Mouse (Mus musculus): Measurements from ENCODE around the gene Rtl1. TPM values are rescaled to one million over a fixed set of nuclear protein-coding genes. Genes with fewer than 3 reads are reported as not detected.

The Rtl1 gene
- polyA plus RNA-seq, 1 experiment from 2014 or later, result 0.46 TPM

GRCm38 (mm10) chr12:109552754-109553525 lies 47.2 kb downstream of the Rtl1 start:
- no peak overlapping the region for H3K4me2 ChIP-seq (replicated peaks; ENCODE audit: low read depth, low read length)
- peak; percentile 68 for ATAC-seq (ENCODE audit: low FRiP score, low TSS enrichment)
- no peaks in the 10 kb centered on the region for H3K36me3 ChIP-seq (ENCODE audit: insufficient read depth, low read length)

GRCm38 (mm10) chr12:109551771-109552170 lies 48.4 kb downstream of the Rtl1 start:
- peaks cover 7% of the 10 kb centered on the region; the same call in 1 of the 2 replicates for H3K4me1 ChIP-seq (ENCODE audit: insufficient read depth, low read length)
- no peak for ATAC-seq (ENCODE audit: low FRiP score, low TSS enrichment)
- H3K4me3 ChIP-seq (ENCODE audit: low read length), result no peak overlapping the region
- H3K9ac ChIP-seq (replicated peaks; ENCODE audit: low read length), result no peak overlapping the region
- no peaks in the 10 kb centered on the region for H3K9me3 ChIP-seq (ENCODE audit: low read length)
- no peak overlapping the region for H3K4me2 ChIP-seq (replicated peaks; ENCODE audit: low read depth, low read length)
- H3K27me3 ChIP-seq (ENCODE audit: insufficient read depth, low read length), result no peaks in the 10 kb centered on the region
- H3K27ac ChIP-seq (ENCODE audit: low read length), result no peak overlapping the region
- H3K36me3 ChIP-seq (ENCODE audit: insufficient read depth, low read length), result no peaks in the 10 kb centered on the region
- WGBS, result 66% methylated on average over 2 of the region's 2 CpGs

More at GRCm38 (mm10) chr12:109552754-109553525, 47.2 kb downstream of the Rtl1 start:
- Histone ChIP-seq H3K27ac (ENCODE audit: low read length) (no peak overlapping the region), H3K4me3 (ENCODE audit: low read length) (no peak overlapping the region), H3K27me3 (ENCODE audit: insufficient read depth, low read length) (no peaks in the 10 kb centered on the region), H3K9me3 (ENCODE audit: low read length) (no peaks in the 10 kb centered on the region), H3K4me1 (ENCODE audit: insufficient read depth, low read length) (peaks cover 7% of the 10 kb centered on the region; the same call in 1 of the 2 replicates), H3K9ac (replicated peaks; ENCODE audit: low read length) (no peak overlapping the region)
- WGBS, result 39% methylated on average over 18 of the region's 18 CpGs

DNA sequence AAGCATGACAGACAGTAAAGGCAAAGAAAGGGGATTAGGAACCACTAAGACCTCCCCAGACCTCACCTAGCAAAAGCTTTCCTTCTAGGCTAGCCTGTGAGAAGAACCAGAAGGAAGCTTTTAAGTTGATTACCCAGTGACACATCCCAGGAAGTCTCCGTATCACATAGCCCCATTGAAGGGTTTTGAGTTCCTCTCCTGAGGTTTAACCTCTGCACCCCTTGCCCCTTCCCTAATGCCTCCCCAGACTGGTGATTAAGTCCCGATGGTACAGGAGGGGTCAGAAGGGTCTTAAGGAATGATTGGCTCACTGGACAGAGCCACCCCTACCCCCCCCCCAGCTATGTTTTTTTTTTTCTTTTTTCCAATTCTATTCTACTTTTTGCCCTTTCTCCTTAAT lies 53.0 kb downstream of the Rtl1 start:
- no peak for ATAC-seq (ENCODE audit: low FRiP score, low TSS enrichment)
- WGBS, result 30% methylated on average over 2 of the region's 2 CpGs

DNA sequence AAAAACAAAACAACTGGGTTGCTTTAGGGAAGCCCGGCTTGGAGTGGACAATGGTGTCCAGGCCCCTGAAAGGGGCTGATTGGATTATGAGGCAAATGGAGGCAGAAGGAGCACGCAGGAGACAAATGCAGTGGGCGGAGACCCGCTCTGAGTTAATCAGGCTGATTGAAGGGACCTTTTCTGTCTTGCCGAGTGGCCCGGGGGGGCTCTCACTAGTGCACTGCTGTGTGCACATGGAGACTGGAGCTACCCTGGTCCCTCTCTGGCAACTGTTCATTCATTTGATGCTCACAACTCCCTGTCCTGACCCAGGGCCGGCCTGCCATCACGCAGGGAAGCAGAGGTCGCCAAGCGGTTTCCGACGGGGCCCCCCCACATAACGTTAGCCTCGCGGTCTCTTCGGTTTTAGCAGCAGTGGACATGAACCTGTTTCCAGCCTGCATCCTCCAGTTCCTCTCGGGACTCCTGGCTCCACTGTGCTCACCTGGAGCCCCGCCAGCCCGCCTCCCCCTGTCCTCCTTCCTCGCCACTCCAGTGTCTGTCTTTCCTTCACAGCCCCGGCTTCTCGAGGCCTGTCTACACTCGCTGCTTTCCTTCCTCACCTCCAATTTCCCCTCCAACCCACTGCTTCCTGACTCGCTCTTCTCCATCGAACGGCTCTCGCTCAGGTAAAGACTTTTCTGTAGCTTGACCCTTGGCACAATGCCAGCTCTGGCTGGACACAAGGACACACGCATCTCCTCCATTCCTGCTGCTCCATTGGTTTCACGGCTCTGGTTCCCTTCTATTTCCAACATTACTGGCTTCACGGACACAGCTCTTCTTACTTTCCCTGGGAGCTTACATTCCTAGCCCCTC lies 54.0 kb downstream of the Rtl1 start:
- H3K9ac ChIP-seq (replicated peaks; ENCODE audit: low read length), result no peak overlapping the region
- no peak for ATAC-seq (ENCODE audit: low FRiP score, low TSS enrichment)
- H3K4me3 ChIP-seq (ENCODE audit: low read length), result no peak overlapping the region
- 65% methylated on average over 30 of the region's 30 CpGs for WGBS
- H3K27me3 ChIP-seq (ENCODE audit: insufficient read depth, low read length), result no peaks in the 10 kb centered on the region
- no peak overlapping the region for H3K4me2 ChIP-seq (replicated peaks; ENCODE audit: low read depth, low read length)
- peaks cover 16% of the 10 kb centered on the region for H3K9me3 ChIP-seq (ENCODE audit: low read length)
- 0 out of 2 replicates have a peak, but pooled peaks cover 3% of the 10 kb centered on the region for H3K36me3 ChIP-seq (ENCODE audit: insufficient read depth, low read length)
- no peak overlapping the region for H3K27ac ChIP-seq (ENCODE audit: low read length)
- H3K4me1 ChIP-seq (ENCODE audit: insufficient read depth, low read length), result 0 out of 2 replicates have a peak, but pooled peaks cover 3% of the 10 kb centered on the region

More for the DNA sequence above, 53.0 kb downstream of the Rtl1 start:
- Histone ChIP-seq H3K9me3 (ENCODE audit: low read length) (peaks cover 12% of the 10 kb centered on the region), H3K4me2 (replicated peaks; ENCODE audit: low read depth, low read length) (no peak overlapping the region), H3K4me3 (ENCODE audit: low read length) (no peak overlapping the region), H3K9ac (replicated peaks; ENCODE audit: low read length) (no peak overlapping the region), H3K27ac (ENCODE audit: low read length) (no peak overlapping the region), H3K27me3 (ENCODE audit: insufficient read depth, low read length) (no peaks in the 10 kb centered on the region), H3K4me1 (ENCODE audit: insufficient read depth, low read length) (no peaks in the 10 kb centered on the region), H3K36me3 (ENCODE audit: insufficient read depth, low read length) (0 out of 2 replicates have a peak, but pooled peaks cover 3% of the 10 kb centered on the region)

- H3K4me3 ChIP-seq (ENCODE audit: low read length), result no peak overlapping the region
- H3K9ac ChIP-seq (replicated peaks; ENCODE audit: low read length), result no peak overlapping the region
- H3K36me3 ChIP-seq (ENCODE audit: insufficient read depth, low read length), result 0 out of 2 replicates have a peak, but pooled peaks cover 3% of the 10 kb centered on the region
- ATAC-seq (ENCODE audit: low FRiP score, low TSS enrichment), result no peak
- no peak overlapping the region for H3K27ac ChIP-seq (ENCODE audit: low read length)
- no peak overlapping the region for H3K4me2 ChIP-seq (replicated peaks; ENCODE audit: low read depth, low read length)
- 0 out of 2 replicates have a peak, but pooled peaks cover 3% of the 10 kb centered on the region for H3K4me1 ChIP-seq (ENCODE audit: insufficient read depth, low read length)
- 80% methylated on average over 4 of the region's 4 CpGs for WGBS
- H3K27me3 ChIP-seq (ENCODE audit: insufficient read depth, low read length), result no peaks in the 10 kb centered on the region
- H3K9me3 ChIP-seq (ENCODE audit: low read length), result peaks cover 43% of the 10 kb centered on the region
Observed at GRCm38 (mm10) chr12:109543281-109543923, 56.7 kb downstream of the Rtl1 start.

DNA sequence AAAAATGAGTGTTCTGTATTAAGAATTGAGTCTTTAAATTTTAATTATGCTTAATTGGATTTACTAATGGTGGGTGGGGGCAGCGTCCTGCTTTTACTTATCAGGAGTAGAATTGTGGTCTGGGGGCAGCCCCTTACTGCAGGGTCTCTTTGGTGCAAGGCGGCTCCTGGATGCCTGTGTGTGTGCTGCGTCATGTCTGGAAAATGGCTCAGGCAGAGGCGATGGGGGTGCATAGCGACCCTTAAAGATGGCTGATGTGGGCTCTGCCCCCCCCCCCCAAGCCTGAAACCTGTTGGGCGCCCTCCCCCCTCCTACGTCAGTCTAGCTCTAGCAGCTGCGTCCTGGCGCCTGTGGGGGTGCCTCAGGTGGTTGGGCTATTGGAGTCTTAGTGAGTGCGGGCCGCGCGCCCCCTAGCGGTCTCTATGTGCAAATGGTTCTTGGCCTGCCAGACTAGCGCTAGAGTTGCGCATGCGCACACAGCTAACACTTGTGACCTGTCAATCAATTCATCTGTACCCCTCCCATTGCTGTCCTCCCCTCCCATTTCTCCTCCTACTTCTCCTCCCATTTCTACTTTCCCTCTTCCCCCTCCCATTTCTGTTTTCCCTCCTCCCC lies 57.4 kb downstream of the Rtl1 start:
- H3K36me3 ChIP-seq (ENCODE audit: insufficient read depth, low read length), result 0 out of 2 replicates have a peak, but pooled peaks cover 3% of the 10 kb centered on the region
- H3K27ac ChIP-seq (ENCODE audit: low read length), result no peak overlapping the region

GRCm38 (mm10) chr12:109542011-109542410 lies 58.1 kb downstream of the Rtl1 start:
- peaks cover 57% of the 10 kb centered on the region for H3K9me3 ChIP-seq (ENCODE audit: low read length)
- H3K4me1 ChIP-seq (ENCODE audit: insufficient read depth, low read length), result 0 out of 2 replicates have a peak, but pooled peaks cover 3% of the 10 kb centered on the region
- H3K36me3 ChIP-seq (ENCODE audit: insufficient read depth, low read length), result 0 out of 2 replicates have a peak, but pooled peaks cover 3% of the 10 kb centered on the region
- 36% methylated on average over 14 of the region's 14 CpGs for WGBS
- peak overlapping the region; percentile 51 for H3K4me2 ChIP-seq (replicated peaks; ENCODE audit: low read depth, low read length)
- no peak for ATAC-seq (ENCODE audit: low FRiP score, low TSS enrichment)
- peak overlapping the region; percentile 46 for H3K4me3 ChIP-seq (ENCODE audit: low read length)
- no peaks in the 10 kb centered on the region for H3K27me3 ChIP-seq (ENCODE audit: insufficient read depth, low read length)
- no peak overlapping the region for H3K9ac ChIP-seq (replicated peaks; ENCODE audit: low read length)
- H3K27ac ChIP-seq (ENCODE audit: low read length), result no peak overlapping the region

More for the DNA sequence above, 57.4 kb downstream of the Rtl1 start:
- peaks cover 50% of the 10 kb centered on the region for H3K9me3 ChIP-seq (ENCODE audit: low read length)
- H3K27me3 ChIP-seq (ENCODE audit: insufficient read depth, low read length), result no peaks in the 10 kb centered on the region
- ATAC-seq (ENCODE audit: low FRiP score, low TSS enrichment), result no peak
- no peak overlapping the region for H3K4me3 ChIP-seq (ENCODE audit: low read length)
- H3K4me1 ChIP-seq (ENCODE audit: insufficient read depth, low read length), result 0 out of 2 replicates have a peak, but pooled peaks cover 3% of the 10 kb centered on the region
- no peak overlapping the region for H3K4me2 ChIP-seq (replicated peaks; ENCODE audit: low read depth, low read length)
- 50% methylated on average over 16 of the region's 17 CpGs for WGBS
- no peak overlapping the region for H3K9ac ChIP-seq (replicated peaks; ENCODE audit: low read length)

- WGBS, result 51% methylated on average over 16 of the region's 16 CpGs
- Histone ChIP-seq H3K36me3 (ENCODE audit: insufficient read depth, low read length) (0 out of 2 replicates have a peak, but pooled peaks cover 3% of the 10 kb centered on the region), H3K27ac (ENCODE audit: low read length) (no peak overlapping the region), H3K9ac (replicated peaks; ENCODE audit: low read length) (peak overlapping the region; percentile 57), H3K4me3 (ENCODE audit: low read length) (peak overlapping the region; percentile 46), H3K9me3 (ENCODE audit: low read length) (peaks cover 57% of the 10 kb centered on the region), H3K27me3 (ENCODE audit: insufficient read depth, low read length) (no peaks in the 10 kb centered on the region), H3K4me1 (ENCODE audit: insufficient read depth, low read length) (0 out of 2 replicates have a peak, but pooled peaks cover 3% of the 10 kb centered on the region), H3K4me2 (replicated peaks; ENCODE audit: low read depth, low read length) (peak overlapping the region; percentile 51)
- ATAC-seq (ENCODE audit: low FRiP score, low TSS enrichment), result no peak
Observed at GRCm38 (mm10) chr12:109541540-109541899, 58.6 kb downstream of the Rtl1 start.

Measured in kidney, embryonic 16.5 days (tissue).